Mouse (Mus musculus) intestine, embryonic 16.5 days (tissue): ENCODE measurements around the gene Aktip. TPM values are rescaled to one million over a fixed set of nuclear protein-coding genes. Genes with fewer than 3 reads are reported as not detected.

Source experiments
- polyA plus RNA-seq: library from polyadenylated mRNA; unstranded; fragments of >200 nt; fragmentation: Nextera tagmentation; extraction: Ambion mirVana; gene quantifications from 2 replicates; pipeline ENCODE4 v1.2.1, GENCODE M21; 2015

Aktip gene
- polyA plus RNA-seq, 1 experiment from 2014 or later = 43.0 TPM

Other genes starting within 250 kb of the Aktip start
- 11.7 and 13.0 TPM in 2 replicates for gene Rbl2, start 129.9 kb downstream of the Aktip start, polyA plus RNA-seq
- 3.0 and 4.1 TPM in 2 replicates for gene Rpgrip1l, start 113.3 kb upstream of the Aktip start, polyA plus RNA-seq
- 56.0 and 58.1 TPM in 2 replicates for gene Fto, start 113.5 kb upstream of the Aktip start, polyA plus RNA-seq